Comparison of ENCODE assay signal across 17 mouse cellular contexts in the genomic region with DNA sequence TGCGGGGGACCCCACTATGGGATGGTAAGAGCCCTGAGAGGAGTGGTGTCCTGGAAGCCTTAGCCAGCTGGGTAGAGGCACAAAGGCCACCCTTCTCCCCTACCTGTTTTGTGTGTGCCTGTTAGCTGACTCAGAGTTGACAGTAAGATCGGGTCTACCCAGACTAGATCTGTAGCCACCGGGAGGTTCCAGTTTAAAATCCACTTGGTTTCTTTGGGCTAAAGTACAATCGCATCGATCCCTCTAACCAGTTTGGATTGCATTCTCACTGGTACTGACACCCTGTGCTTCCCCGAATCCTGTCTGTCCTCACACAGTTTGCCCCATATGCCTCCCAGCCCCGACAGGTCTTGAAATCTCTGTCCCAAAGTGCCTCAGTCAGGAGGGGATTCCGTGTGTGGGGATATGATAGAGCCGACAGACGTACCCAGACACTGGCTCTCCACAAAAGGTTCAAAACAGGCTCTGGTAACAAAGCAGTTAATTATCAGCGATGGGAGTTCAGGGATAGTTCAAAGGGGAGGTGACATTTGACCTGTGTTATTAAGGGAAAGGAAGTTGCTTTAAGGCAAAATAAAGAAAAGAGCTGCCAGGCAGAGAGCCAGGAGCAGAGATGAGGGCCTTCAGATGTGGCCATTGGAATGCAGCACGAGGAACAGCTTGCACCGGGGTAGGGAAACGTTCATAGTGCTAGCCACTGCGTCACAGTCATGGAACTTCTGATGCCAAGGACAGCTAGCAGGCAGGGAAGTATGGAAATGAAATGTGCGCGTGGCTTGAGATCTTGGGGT.
DNase-seq lines count a peak whose midpoint lies in the region; ATAC-seq and TF ChIP-seq lines count a peak whose summit lies in the region.
"Had no signal": no experiment of that assay in that cellular context is flagged by ENCODE, and none has a peak within 500 bp of the region (broad histone marks: within the 10 kb centered on the region; RNA-seq: fewer than 3 reads in every experiment).

No protein-coding gene starts in this region.

- intact Hi-C loops in left cerebral cortex, postnatal 25 days (cut with DNase I), result loop anchor here (5.0 kb wide), 3 partner anchors 76 to 226 kb away; partner anchors contain the start of gene Prr15

- no peak overlapping the region for H3K27ac ChIP-seq in stomach, embryonic 16.5 days (ENCODE audit: low read length)
- no peak overlapping the region for H3K27ac ChIP-seq in stomach, postnatal 0 days (replicated peaks)
- H3K27ac ChIP-seq in liver, embryonic 16.5 days (ENCODE audit: low read length), result peak overlapping the region; percentile 53
- H3K27ac ChIP-seq: embryonic facial prominence, embryonic 15.5 days; lung, embryonic 15.5 days; midbrain, embryonic 15.5 days; neural tube, embryonic 15.5 days; stomach, embryonic 15.5 days had no signal

- no peaks in the 10 kb centered on the region for H3K36me3 ChIP-seq in stomach, embryonic 16.5 days (ENCODE audit: control insufficient read depth, insufficient read depth, low read length)
- no peaks in the 10 kb centered on the region; the same call in 1 of the 2 replicates for H3K36me3 ChIP-seq in stomach, postnatal 0 days (ENCODE audit: control insufficient read depth, insufficient read depth, low read length)
- no peaks in the 10 kb centered on the region for H3K36me3 ChIP-seq in liver, embryonic 16.5 days (ENCODE audit: control insufficient read depth, insufficient read depth)
- H3K36me3 ChIP-seq: embryonic facial prominence, embryonic 15.5 days; lung, embryonic 15.5 days; midbrain, embryonic 15.5 days; neural tube, embryonic 15.5 days; stomach, embryonic 15.5 days had no signal

- H3K4me3 ChIP-seq in stomach, embryonic 16.5 days (replicated peaks; ENCODE audit: low read length), result no peak overlapping the region
- no peak overlapping the region for H3K4me3 ChIP-seq in stomach, postnatal 0 days (ENCODE audit: low read depth, low read length)
- H3K4me3 ChIP-seq in liver, embryonic 16.5 days (ENCODE audit: low read depth, low read length), result no peak overlapping the region
- H3K4me3 ChIP-seq: embryonic facial prominence, embryonic 15.5 days; lung, embryonic 15.5 days; midbrain, embryonic 15.5 days; neural tube, embryonic 15.5 days; stomach, embryonic 15.5 days had no signal

- H3K27me3 ChIP-seq in stomach, embryonic 16.5 days (ENCODE audit: control insufficient read depth, insufficient read depth, low read length), result no peaks in the 10 kb centered on the region
- no peaks in the 10 kb centered on the region for H3K27me3 ChIP-seq in stomach, postnatal 0 days (ENCODE audit: control insufficient read depth, insufficient read depth, low read length)
- no peaks in the 10 kb centered on the region for H3K27me3 ChIP-seq in liver, embryonic 16.5 days (ENCODE audit: control insufficient read depth, insufficient read depth, low read depth, low read length)
- H3K27me3 ChIP-seq: embryonic facial prominence, embryonic 15.5 days; lung, embryonic 15.5 days; midbrain, embryonic 15.5 days; neural tube, embryonic 15.5 days; stomach, embryonic 15.5 days had no signal

- H3K4me2 ChIP-seq in stomach, embryonic 16.5 days (ENCODE audit: low read depth, low read length), result no peak overlapping the region
- H3K4me2 ChIP-seq in stomach, postnatal 0 days (replicated peaks; ENCODE audit: low read depth), result no peak overlapping the region
- no peak overlapping the region for H3K4me2 ChIP-seq in liver, embryonic 16.5 days (ENCODE audit: low read depth, low read length)
- H3K4me2 ChIP-seq: embryonic facial prominence, embryonic 15.5 days; lung, embryonic 15.5 days; midbrain, embryonic 15.5 days; neural tube, embryonic 15.5 days; stomach, embryonic 15.5 days had no signal

- 0 out of 2 replicates have a peak, but pooled peaks cover 3% of the 10 kb centered on the region for H3K4me1 ChIP-seq in stomach, embryonic 16.5 days (ENCODE audit: control insufficient read depth, insufficient read depth, low read length)
- no peaks in the 10 kb centered on the region for H3K4me1 ChIP-seq in stomach, postnatal 0 days (replicated peaks; ENCODE audit: control insufficient read depth, insufficient read depth)
- H3K4me1 ChIP-seq in liver, embryonic 16.5 days (ENCODE audit: control insufficient read depth, low read depth, low read length), result no peaks in the 10 kb centered on the region; the same call in 1 of the 2 replicates
- H3K4me1 ChIP-seq: midbrain, embryonic 15.5 days; stomach, embryonic 15.5 days had no signal

- no peak for TF ChIP-seq EP300 in stomach, postnatal 0 days (optimal IDR thresholded peaks at IDR 0.05)

- no peak for TF ChIP-seq CTCF in stomach, postnatal 0 days (IDR thresholded peaks at IDR 0.05; ENCODE audit: low read depth)

- 61% methylated on average over 17 of the region's 17 CpGs for WGBS in stomach, embryonic 16.5 days
- 68% methylated on average over 17 of the region's 17 CpGs for WGBS in stomach, postnatal 0 days
- WGBS in liver, embryonic 16.5 days (ENCODE audit: insufficient replicate concordance), result 55% methylated on average over 17 of the region's 17 CpGs

- DNase-seq in adrenal gland, adult (ENCODE audit: inconsistent age in 2 of 2, low spot score in 1 of 2), result peak; percentile 65 to 86
- no peak for DNase-seq in adrenal gland, adult 18-20 months (ENCODE audit: low spot score in 2 of 2)
- no peak for DNase-seq in stomach, postnatal 0 days (ENCODE audit: low spot score)
- DNase-seq in left cerebral cortex, postnatal 25 days (ENCODE audit: low spot score in 2 of 2), result no peak
- DNase-seq in thymus, postnatal 36 days, result no peak
- DNase-seq: cerebellum, postnatal 10 days; forebrain, postnatal 0 days; heart, postnatal 4 days had no signal

- 0 out of 2 replicates have a peak, but pooled peaks have one; percentile 12 for ATAC-seq in stomach, embryonic 16.5 days (ENCODE audit: insufficient read depth, low FRiP score)
- no peak for ATAC-seq in stomach, postnatal 0 days (ENCODE audit: low FRiP score, low TSS enrichment)
- ATAC-seq in liver, embryonic 16.5 days (ENCODE audit: low read depth), result peak; percentile 59
- no peak for ATAC-seq in inflammation-experienced regulatory T-cells, adult 6 months
- ATAC-seq: forebrain, postnatal 0 days; intestine, embryonic 16.5 days; midbrain, embryonic 15.5 days had no signal

- H3K9ac ChIP-seq in stomach, embryonic 16.5 days (ENCODE audit: low read length), result no peak overlapping the region
- H3K9ac ChIP-seq in stomach, postnatal 0 days (ENCODE audit: low read length), result no peak overlapping the region
- H3K9ac ChIP-seq in liver, embryonic 16.5 days (ENCODE audit: low read depth, low read length), result no peak overlapping the region
- H3K9ac ChIP-seq: embryonic facial prominence, embryonic 15.5 days; forebrain, postnatal 0 days; lung, embryonic 15.5 days; midbrain, embryonic 15.5 days; neural tube, embryonic 15.5 days; stomach, embryonic 15.5 days had no signal

- no peaks in the 10 kb centered on the region for H3K9me3 ChIP-seq in stomach, embryonic 16.5 days (replicated peaks; ENCODE audit: control insufficient read depth, low read length)
- no peaks in the 10 kb centered on the region for H3K9me3 ChIP-seq in stomach, postnatal 0 days (ENCODE audit: control insufficient read depth, low read length)
- no peaks in the 10 kb centered on the region for H3K9me3 ChIP-seq in liver, embryonic 16.5 days (replicated peaks; ENCODE audit: control insufficient read depth, low read length)
- H3K9me3 ChIP-seq: embryonic facial prominence, embryonic 15.5 days; lung, embryonic 15.5 days; midbrain, embryonic 15.5 days; neural tube, embryonic 15.5 days; stomach, embryonic 15.5 days had no signal

Comparison
In these comparisons a context has a peak if more than half of its experiments do, and no peak if none do; other contexts are left out.
1. DNase-seq: peak in adrenal gland, adult (2 of 2); none in adrenal gland, adult 18-20 months (0 of 2), stomach, postnatal 0 days (single experiment), left cerebral cortex, postnatal 25 days (0 of 2) and thymus, postnatal 36 days (0 of 2).
2. ATAC-seq: peak in stomach, embryonic 16.5 days (single experiment) and liver, embryonic 16.5 days (single experiment); none in stomach, postnatal 0 days (single experiment) and inflammation-experienced regulatory T-cells, adult 6 months (single experiment).